Mouse (Mus musculus) CD4-positive, CD25-positive, alpha-beta regulatory T cell, adult 2 months (primary cell): ENCODE results near the gene Gm12830.
A peak's percentile ranks its signal among the peaks of the same experiment; 100 is the strongest.

Experiments used
- DNase-seq: peaks from one replicate; pipeline ENCODE4 v3.0.0-alpha.2; 2012; ENCODE audit warnings: low read depth, low spot score

Gene Gm12830

DNA sequence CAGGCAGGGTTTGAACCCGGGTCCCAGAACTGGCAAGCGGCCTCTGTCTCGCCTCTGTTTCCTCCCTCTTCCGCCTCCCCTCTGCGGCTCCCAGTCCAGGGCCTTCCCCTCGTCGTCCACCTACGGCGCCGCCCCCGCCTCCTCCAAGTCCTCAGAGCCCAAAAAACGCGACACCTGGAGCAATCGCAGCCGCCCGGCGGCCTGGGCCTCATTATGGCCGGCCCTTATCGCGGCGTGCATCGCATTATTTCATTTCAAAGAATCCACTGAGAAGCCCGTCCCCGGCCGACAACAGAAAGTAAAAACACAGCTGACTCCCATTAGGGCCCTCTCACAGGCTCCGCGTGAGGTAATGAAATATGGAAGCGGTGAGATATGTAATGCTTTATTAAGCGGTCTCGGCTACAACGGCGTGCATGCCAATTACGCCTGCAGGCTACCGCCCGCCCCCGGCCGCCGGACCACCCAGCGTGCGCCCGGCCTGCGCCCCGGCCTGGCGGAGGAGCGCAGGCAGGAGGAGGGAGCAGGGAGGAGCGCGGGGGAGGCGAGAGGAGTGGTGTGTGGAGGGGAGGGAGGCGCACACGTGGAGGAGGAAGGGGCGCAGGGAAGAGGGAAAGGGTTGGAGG is at the start of gene Gm12830:
TSS of gene Gm12830 (plus strand) at position 156 of the 626 bp plus-strand sequence.
- DNase-seq = no peak

DNA sequence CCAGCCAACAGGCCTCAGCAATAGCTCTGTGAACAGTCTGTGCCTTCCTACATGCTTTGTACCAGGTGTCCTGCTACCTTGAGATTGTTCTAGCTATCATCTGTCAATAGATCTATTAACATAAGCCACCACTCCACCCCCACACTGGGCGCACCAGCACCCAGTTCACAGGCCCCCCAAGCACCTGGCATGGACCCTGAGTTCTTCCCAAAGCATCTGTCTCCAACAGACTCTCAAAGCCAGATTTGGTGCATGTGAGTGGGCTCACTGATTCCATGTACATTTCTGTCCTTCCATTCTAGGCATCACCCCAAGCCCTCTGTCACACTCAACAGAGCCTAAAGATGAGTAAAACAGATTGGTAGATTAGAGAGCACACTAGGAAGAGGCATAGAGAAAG is 48.2 kb upstream of the Gm12830 start:
- no peak for DNase-seq

DNA sequence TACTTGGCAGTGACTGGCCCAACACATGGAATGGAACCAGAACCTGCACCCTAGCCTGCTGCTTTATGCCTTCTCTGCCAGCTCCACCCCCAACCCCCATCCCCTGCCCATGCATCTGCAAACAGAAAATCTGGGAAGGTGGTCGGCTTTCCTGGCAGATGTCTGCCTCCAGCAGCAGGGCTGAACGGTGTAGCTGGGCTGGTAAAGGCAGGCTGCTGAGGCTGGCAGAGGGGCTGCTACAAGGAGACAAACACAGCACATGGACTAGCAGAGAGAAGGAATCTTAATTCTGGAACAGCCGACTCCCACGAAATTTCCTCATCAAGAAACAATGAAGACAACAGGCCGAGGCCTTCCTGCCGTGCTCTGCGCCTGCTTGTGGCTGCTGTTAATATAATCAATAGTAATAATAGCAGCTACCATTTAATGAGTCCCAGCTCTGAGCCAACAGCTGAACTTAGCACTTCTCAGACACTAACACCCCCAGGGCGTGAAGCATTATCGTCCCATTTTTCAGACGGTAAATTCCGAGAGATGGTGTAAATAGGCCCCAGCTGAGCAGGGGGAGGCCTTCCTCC is 43.8 kb upstream of the Gm12830 start:
- DNase-seq = no peak

DNA sequence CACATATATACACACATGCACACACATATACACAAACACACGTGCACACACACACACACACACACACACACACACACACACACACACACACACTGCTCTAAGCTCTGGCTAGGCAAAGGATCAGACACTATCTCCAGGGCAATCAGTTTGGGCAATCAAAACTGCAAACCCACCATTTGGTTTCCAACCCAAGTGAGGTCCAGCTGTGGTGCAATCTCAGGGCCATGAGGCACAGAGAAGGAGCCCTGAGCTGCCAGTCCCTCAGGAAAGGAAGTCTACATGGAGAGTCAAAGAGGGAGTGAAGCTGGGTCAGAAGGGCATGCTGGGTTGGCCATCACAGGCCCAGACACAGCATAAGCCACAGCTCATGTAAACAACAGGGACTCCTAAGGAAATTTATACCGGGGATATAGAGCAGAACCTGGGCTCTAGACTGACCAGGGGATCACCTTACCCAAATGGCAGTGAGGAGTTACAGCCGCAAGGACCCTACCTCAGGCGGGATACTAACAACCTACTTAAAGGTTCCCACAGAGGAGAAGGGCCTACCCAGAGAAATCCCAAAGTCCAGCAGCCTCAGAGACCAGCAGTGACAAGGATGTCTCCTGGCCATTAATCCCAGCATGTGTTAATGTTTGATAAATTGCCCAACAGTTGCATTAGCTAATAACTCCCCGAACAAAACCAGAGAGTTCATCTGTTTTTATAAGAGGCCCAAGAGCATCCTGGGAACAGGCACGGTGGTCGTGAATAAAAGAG is 42.6 kb upstream of the Gm12830 start:
- DNase-seq = no peak

DNA sequence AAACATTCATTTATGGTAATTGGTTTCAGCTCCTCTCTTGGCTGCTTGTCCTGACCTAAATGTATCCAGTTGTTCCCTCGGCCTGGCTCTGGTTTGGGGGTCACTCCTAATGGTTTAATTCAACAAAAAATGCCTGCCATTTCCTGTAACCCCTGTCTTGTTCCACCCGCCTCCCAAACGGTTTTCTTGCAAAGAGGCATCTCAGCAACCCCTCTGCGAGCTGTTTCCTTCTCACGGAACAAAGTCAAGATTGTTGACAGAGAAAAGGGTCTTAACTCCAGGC is 42.1 kb upstream of the Gm12830 start:
- DNase-seq = no peak

- no peak for DNase-seq
Observed at GRCm38 (mm10) chr4:114779758-114780546, 41.6 kb upstream of the Gm12830 start.

DNA sequence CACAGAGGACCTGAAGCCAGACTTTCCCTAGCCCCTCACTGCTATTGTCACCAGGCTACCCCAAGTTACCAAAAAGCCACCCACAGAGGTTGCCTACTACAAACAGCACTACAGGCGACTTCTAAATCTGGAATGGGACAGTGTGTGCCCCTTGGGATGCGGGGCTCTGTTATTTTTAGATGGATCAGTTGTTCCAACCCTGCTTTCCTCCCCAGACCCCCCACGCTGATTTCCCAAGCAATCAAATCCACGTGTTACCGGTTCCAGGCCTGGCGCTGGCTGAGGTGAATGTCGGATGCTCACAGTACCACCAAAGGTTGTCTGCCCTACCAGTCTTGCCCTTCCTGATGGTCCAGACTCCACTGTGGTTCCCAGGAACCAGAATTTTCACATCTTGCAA is 38.7 kb upstream of the Gm12830 start:
- no peak for DNase-seq

DNA sequence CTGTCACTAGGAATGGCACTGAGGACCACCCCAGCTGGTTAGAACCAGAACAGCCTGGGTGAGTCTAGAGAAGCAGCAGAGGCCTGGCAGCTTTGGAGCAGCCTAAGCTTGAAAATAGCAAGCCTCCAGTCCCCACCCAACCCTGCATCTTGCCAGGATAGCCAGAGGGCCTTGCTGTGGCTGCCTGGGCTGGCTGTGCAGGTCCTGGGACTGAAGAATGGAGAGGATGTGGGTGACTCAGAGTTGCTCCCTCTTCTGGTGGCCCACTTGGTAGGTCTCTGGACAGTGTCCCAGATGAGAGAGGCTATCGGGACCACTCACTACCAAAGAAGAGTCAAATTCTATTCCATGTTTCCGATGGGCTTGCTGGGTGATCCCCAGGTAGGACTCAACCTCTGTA is 36.8 kb upstream of the Gm12830 start:
- no peak for DNase-seq

- no peak for DNase-seq
Observed at GRCm38 (mm10) chr4:114788856-114789255, 32.7 kb upstream of the Gm12830 start.

DNA sequence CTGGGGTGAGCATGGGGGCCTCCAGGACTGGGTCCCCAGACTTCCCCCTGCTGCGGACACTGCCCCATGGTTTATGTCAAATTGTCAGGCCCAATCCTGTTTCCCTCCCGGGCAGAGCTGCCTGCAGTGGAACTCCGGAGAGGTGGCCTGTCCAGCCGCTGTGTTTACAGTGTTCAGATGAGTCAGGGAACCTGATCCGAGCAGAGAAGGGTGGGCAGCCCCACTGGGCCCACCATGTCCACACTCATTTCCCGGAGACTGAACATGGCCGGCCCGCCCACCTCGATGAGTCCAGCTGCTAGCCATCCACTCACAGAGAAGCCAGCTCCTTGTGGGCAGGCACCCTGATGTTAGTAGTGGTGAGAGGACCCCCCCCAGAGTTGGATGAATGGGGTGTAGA is 29.9 kb upstream of the Gm12830 start:
- no peak for DNase-seq

- DNase-seq = peak; percentile 5
Observed at GRCm38 (mm10) chr4:114793836-114794235, 27.7 kb upstream of the Gm12830 start.

- no peak for DNase-seq
Observed at GRCm38 (mm10) chr4:114797254-114797914, 24.1 kb upstream of the Gm12830 start.

DNA sequence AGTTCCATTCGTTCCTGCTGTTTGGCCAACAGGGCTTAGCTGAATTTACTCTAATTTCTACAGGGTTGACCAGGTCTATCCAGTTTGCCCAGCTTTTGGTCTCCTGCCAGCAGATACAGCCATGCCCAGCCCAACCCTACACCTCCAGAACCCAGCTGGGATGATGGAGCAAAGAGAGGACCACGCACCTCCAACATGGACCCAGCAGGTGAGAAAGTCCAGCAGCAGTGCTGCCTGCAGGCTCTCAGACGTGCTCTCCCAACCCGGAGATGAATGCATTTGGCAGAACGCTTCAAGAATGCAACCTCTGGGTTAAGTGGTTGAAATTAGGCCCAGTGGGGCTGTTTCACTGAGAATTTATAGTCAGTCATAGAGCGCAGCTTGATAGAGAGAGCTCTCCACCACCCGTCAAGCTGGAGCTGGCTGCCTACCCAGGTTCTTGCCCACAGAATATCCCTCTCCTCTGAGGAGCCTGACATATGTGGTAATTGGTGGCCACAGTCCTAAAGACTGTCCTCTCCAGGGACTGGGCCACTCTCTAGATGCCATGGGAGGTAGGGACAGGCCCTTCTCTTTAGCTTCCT is 23.4 kb upstream of the Gm12830 start:
- DNase-seq = no peak

GRCm38 (mm10) chr4:114804096-114804495 is 17.4 kb upstream of the Gm12830 start:
- DNase-seq = no peak

GRCm38 (mm10) chr4:114818963-114819702 is 2.4 kb upstream of the Gm12830 start:
- no peak for DNase-seq

- DNase-seq = no peak
Observed at GRCm38 (mm10) chr4:114834770-114835581, 13.5 kb downstream of the Gm12830 start.

GRCm38 (mm10) chr4:114841336-114841920 is 19.9 kb downstream of the Gm12830 start:
- no peak for DNase-seq

DNA sequence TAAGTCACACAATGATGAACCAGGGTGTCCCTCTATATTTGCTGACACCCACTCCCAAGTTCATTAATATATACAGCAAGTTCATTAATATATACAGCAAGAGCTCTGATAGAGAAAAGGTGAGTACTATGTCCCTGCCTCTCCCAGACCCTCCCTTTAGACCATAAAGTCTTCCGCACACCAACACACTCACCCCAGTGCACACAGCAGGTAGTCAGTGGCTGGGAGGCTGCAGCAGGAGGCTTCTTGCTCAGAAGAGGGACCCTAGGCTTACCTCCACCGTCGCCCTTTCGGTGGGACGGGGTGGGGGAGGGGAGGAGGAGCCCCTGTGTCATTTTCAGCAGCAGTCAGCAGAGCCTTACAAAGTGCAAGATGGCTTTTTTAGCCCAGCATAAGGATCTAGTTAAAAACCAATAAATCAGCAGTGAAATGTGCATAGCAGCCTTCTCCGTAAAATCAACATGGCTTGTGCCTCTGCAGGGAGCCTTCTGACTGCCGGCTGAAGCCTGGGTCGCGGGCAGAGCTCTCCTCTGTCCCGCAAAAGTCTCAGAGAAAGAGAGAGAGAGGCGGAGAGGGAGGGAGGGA is 20.9 kb downstream of the Gm12830 start:
- no peak for DNase-seq

- no peak for DNase-seq
Observed at GRCm38 (mm10) chr4:114843097-114843721, 21.7 kb downstream of the Gm12830 start.
